Mouse (Mus musculus): ENCODE measurements at regions not wholly inside any gene's neighbourhood (a gene's known extent, or its start where the extent isn't known, plus 50 kb on each side); places are given as distances from the start of the nearest gene placed in this dataset.
A peak's percentile ranks its signal among the peaks of the same experiment; 100 is the strongest.
"Not testable (repeated sequence)": the region's sequence is repeated elsewhere in the genome, so short reads cannot be mapped to it uniquely, and the experiment has no call there.

DNA sequence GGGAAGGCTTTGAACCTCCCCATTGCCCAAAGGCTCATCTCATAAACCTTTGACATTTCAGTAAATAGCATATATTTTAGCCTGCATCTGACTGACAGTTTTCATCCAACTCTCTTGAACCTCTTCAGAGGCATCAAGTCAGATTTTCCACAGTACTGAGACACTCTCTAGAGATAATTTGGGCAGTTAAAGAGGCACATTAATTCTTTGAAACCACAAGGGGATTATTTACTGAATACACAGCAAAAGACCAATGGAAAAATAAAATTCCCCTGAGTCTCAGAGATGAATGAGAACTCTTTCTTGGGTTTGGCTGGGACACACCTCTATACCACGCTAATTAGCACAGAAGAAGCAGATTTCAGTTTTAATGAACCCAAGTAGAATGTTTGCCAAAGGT lies 258.5 kb upstream of the Steap4 start:
- H3K27me3 ChIP-seq (ENCODE audit: control insufficient read depth, insufficient read depth, low read length): no peaks in the 10 kb centered on the region
- H3K9ac ChIP-seq (replicated peaks; ENCODE audit: low read length): no peak overlapping the region
- DNase-seq: no peak
- H3K9me3 ChIP-seq (ENCODE audit: control insufficient read depth, low read length): no peaks in the 10 kb centered on the region
- H3K36me3 ChIP-seq (ENCODE audit: control insufficient read depth, insufficient read depth, low read length): no peaks in the 10 kb centered on the region
- no peaks in the 10 kb centered on the region for H3K4me1 ChIP-seq (ENCODE audit: control insufficient read depth, insufficient read depth, low read length)
- WGBS: 75% methylated on average over 1 of the region's 1 CpGs
- no peak overlapping the region for H3K4me3 ChIP-seq (replicated peaks; ENCODE audit: low read depth, low read length)
- no peak for ATAC-seq (ENCODE audit: low FRiP score, low TSS enrichment)
- no peak overlapping the region for H3K27ac ChIP-seq (replicated peaks; ENCODE audit: low read depth, low read length)
- no peak overlapping the region for H3K4me2 ChIP-seq (ENCODE audit: low read length)

DNA sequence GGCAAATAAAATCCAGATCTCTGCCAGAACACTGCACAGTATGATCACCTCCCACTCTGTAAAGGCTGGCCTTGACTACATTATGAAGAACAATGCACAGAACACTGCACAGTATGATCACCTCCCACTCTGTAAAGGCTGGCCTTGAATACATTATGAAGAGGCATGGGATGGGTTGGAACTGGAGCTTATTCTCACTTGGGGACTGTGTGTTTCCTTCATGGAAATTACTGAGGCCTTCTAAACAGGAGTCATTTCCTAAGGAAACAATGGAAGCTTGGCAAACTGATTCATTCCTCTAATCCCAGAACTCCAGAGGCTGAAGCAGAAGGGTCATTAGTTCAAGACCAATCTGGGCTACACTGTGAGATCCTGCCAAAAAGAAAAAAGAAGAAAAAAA lies 240.7 kb upstream of the Steap4 start:
- no peaks in the 10 kb centered on the region for H3K36me3 ChIP-seq (ENCODE audit: control insufficient read depth, insufficient read depth, low read length)
- H3K4me2 ChIP-seq (ENCODE audit: low read length): no peak overlapping the region
- DNase-seq: no peak
- peak; percentile 70; the same call in 1 of the 2 replicates for ATAC-seq (ENCODE audit: low FRiP score, low TSS enrichment)
- no peak overlapping the region for H3K9ac ChIP-seq (replicated peaks; ENCODE audit: low read length)
- no peaks in the 10 kb centered on the region for H3K27me3 ChIP-seq (ENCODE audit: control insufficient read depth, insufficient read depth, low read length)
- H3K4me3 ChIP-seq (replicated peaks; ENCODE audit: low read depth, low read length): no peak overlapping the region
- no peak overlapping the region for H3K27ac ChIP-seq (replicated peaks; ENCODE audit: low read depth, low read length)
- no peaks in the 10 kb centered on the region for H3K4me1 ChIP-seq (ENCODE audit: control insufficient read depth, insufficient read depth, low read length)
- no peaks in the 10 kb centered on the region for H3K9me3 ChIP-seq (ENCODE audit: control insufficient read depth, low read length)

DNA sequence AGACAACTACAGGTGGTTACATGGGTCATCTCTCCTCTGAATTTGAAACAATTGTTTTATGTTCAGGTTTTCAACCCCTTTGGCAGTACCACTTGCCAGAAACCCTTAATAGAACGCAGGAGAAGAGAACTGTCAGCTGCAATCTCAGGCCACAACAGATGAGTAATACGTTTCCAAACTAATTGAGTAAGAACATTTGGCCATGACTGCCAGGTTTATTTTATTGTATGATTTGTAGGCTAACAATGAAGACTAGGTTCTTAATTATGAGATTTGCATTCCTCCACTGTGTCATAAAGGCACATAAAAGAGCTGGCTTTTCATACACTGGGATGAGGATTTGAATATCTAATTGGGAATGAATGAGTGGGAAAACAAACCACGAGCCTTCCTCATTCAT lies 240.2 kb upstream of the Steap4 start:
- H3K9me3 ChIP-seq (ENCODE audit: control insufficient read depth, low read length): no peaks in the 10 kb centered on the region
- no peaks in the 10 kb centered on the region for H3K4me1 ChIP-seq (ENCODE audit: control insufficient read depth, insufficient read depth, low read length)
- H3K27ac ChIP-seq (replicated peaks; ENCODE audit: low read depth, low read length): no peak overlapping the region
- no peak overlapping the region for H3K4me3 ChIP-seq (replicated peaks; ENCODE audit: low read depth, low read length)
- 71% methylated on average over 3 of the region's 3 CpGs for WGBS
- DNase-seq (no peak), ATAC-seq (ENCODE audit: low FRiP score, low TSS enrichment) (no peak)
- no peak overlapping the region for H3K4me2 ChIP-seq (ENCODE audit: low read length)
- no peak overlapping the region for H3K9ac ChIP-seq (replicated peaks; ENCODE audit: low read length)
- H3K36me3 ChIP-seq (ENCODE audit: control insufficient read depth, insufficient read depth, low read length): no peaks in the 10 kb centered on the region
- H3K27me3 ChIP-seq (ENCODE audit: control insufficient read depth, insufficient read depth, low read length): no peaks in the 10 kb centered on the region

DNA sequence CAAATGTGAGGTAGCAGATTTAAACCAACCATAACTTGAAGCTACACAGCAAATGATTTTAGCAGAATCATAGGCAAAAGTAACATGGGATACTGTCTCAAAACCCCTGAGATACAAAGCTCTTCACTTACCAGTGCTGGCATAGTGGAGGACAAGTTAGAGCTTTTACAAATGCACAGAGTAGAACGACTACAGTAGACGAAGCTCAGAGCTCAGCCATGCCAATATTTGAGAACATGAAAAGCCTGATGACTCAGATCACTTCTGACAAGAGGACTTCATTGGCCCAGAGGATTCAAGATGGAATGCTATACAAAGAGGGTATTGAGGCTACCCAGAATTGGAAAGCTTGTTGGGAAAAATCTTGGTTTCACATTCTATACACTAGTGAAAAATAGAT lies 239.6 kb upstream of the Steap4 start:
- H3K27ac ChIP-seq (replicated peaks; ENCODE audit: low read depth, low read length): no peak overlapping the region
- ATAC-seq (ENCODE audit: low FRiP score, low TSS enrichment) (no peak), DNase-seq (no peak)
- H3K9ac ChIP-seq (replicated peaks; ENCODE audit: low read length): no peak overlapping the region
- no peaks in the 10 kb centered on the region for H3K36me3 ChIP-seq (ENCODE audit: control insufficient read depth, insufficient read depth, low read length)
- H3K9me3 ChIP-seq (ENCODE audit: control insufficient read depth, low read length): no peaks in the 10 kb centered on the region
- no peak overlapping the region for H3K4me2 ChIP-seq (ENCODE audit: low read length)
- no peaks in the 10 kb centered on the region for H3K27me3 ChIP-seq (ENCODE audit: control insufficient read depth, insufficient read depth, low read length)
- H3K4me3 ChIP-seq (replicated peaks; ENCODE audit: low read depth, low read length): no peak overlapping the region
- WGBS: 91% methylated on average over 2 of the region's 2 CpGs
- no peaks in the 10 kb centered on the region for H3K4me1 ChIP-seq (ENCODE audit: control insufficient read depth, insufficient read depth, low read length)

DNA sequence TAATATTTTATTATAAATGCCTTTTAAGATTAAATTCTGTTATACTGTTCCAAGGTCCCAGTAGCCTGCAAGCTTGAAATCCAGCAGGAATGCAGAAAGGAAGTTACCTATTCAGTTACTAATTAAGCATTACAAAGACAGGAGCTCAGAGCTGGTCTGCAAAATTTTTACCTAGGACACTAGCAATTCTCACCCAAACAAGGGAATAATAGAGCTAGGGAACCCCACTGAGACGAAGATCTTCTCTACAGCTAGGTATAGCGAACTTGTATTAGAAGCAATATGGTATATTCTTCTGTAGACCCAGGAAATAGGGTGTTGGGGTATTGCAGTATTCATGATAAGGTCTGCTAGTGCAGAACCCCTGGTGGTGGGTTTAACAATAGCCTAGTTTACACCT lies 227.7 kb upstream of the Steap4 start:
- H3K36me3 ChIP-seq (ENCODE audit: control insufficient read depth, insufficient read depth, low read length); DNase-seq; H3K4me2 ChIP-seq (ENCODE audit: low read length); H3K27ac ChIP-seq (replicated peaks; ENCODE audit: low read depth, low read length); H3K4me1 ChIP-seq (ENCODE audit: control insufficient read depth, insufficient read depth, low read length); ATAC-seq (ENCODE audit: low FRiP score, low TSS enrichment); H3K9me3 ChIP-seq (ENCODE audit: control insufficient read depth, low read length); H3K9ac ChIP-seq (replicated peaks; ENCODE audit: low read length); H3K27me3 ChIP-seq (ENCODE audit: control insufficient read depth, insufficient read depth, low read length); H3K4me3 ChIP-seq (replicated peaks; ENCODE audit: low read depth, low read length): not testable (repeated sequence)
- 73% methylated on average over 2 of the region's 2 CpGs for WGBS

DNA sequence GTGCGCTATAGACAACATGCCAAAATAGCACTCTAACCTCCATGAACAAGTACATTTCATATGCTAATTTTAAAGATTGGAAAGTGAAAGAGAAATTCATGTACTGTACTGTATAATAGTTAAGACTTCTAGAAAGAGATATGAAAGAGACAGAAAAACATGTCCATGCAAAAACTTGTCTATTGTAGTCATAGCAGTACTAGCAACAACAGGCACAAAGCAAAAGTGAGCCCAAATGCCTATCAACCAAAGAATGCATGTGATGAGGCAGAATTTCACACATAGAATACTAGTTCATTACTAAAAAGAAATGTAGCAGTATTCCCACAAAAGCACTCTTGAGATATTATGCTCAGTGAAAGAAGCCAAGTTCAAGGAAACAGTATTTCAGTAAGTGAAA lies 180.4 kb upstream of the Steap4 start:
- H3K4me3 ChIP-seq (replicated peaks; ENCODE audit: low read depth, low read length): no peak overlapping the region
- 89% methylated on average over 1 of the region's 1 CpGs for WGBS
- H3K27ac ChIP-seq (replicated peaks; ENCODE audit: low read depth, low read length): no peak overlapping the region
- no peaks in the 10 kb centered on the region for H3K27me3 ChIP-seq (ENCODE audit: control insufficient read depth, insufficient read depth, low read length)
- ATAC-seq (ENCODE audit: low FRiP score, low TSS enrichment) (no peak), DNase-seq (no peak)
- H3K4me1 ChIP-seq (ENCODE audit: control insufficient read depth, insufficient read depth, low read length): no peaks in the 10 kb centered on the region
- H3K4me2 ChIP-seq (ENCODE audit: low read length): no peak overlapping the region
- H3K36me3 ChIP-seq (ENCODE audit: control insufficient read depth, insufficient read depth, low read length): no peaks in the 10 kb centered on the region
- no peaks in the 10 kb centered on the region for H3K9me3 ChIP-seq (ENCODE audit: control insufficient read depth, low read length)
- no peak overlapping the region for H3K9ac ChIP-seq (replicated peaks; ENCODE audit: low read length)

DNA sequence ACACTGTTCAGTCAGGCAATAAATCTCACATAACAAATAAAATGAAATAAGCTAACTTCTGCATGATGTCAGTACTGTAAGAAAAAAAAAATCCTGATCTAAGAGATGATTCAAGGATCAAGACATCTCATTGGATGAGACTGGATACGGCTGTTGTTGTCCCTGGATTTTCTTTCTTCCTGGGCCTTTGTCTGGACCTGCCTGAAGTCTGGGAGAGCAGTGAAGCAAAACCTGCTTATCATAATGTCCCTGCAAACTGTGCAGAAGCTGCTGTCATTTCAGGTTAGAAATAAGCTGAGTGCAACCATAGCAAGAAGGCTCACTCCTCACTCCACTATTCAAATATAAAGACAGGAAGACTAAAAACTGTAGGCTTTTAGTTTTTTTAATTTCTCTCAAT lies 178.0 kb upstream of the Steap4 start:
- H3K27ac ChIP-seq (replicated peaks; ENCODE audit: low read depth, low read length): no peak overlapping the region
- H3K27me3 ChIP-seq (ENCODE audit: control insufficient read depth, insufficient read depth, low read length): no peaks in the 10 kb centered on the region
- 15% methylated on average over 1 of the region's 1 CpGs for WGBS
- H3K36me3 ChIP-seq (ENCODE audit: control insufficient read depth, insufficient read depth, low read length): no peaks in the 10 kb centered on the region
- no peak overlapping the region for H3K4me2 ChIP-seq (ENCODE audit: low read length)
- H3K4me3 ChIP-seq (replicated peaks; ENCODE audit: low read depth, low read length): no peak overlapping the region
- H3K9me3 ChIP-seq (ENCODE audit: control insufficient read depth, low read length): no peaks in the 10 kb centered on the region
- H3K9ac ChIP-seq (replicated peaks; ENCODE audit: low read length): no peak overlapping the region
- H3K4me1 ChIP-seq (ENCODE audit: control insufficient read depth, insufficient read depth, low read length): no peaks in the 10 kb centered on the region
- peak; percentile 7 for DNase-seq
- no peak for ATAC-seq (ENCODE audit: low FRiP score, low TSS enrichment)

DNA sequence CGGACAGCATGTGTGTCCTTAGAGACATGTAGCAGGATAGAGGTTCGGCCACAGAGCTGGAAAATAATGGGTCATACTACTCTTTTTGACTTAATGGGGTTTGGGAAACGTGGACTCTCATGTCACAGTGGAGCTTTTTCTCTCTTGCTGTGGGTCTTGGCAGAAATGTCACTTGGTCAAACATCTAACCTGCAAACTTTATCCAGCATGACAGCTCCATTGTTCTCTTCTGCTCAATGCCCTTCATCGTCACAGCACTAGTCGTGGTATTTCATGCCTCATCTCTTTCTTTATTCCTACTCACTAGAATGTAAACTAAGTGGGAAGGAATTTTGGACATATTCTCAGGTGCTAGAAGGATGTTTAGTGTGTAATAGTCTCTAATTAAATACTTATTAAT lies 171.9 kb upstream of the Steap4 start:
- no peak for DNase-seq
- Histone ChIP-seq H3K4me1 (ENCODE audit: control insufficient read depth, insufficient read depth, low read length) (no peaks in the 10 kb centered on the region), H3K27ac (replicated peaks; ENCODE audit: low read depth, low read length) (no peak overlapping the region), H3K9me3 (ENCODE audit: control insufficient read depth, low read length) (no peaks in the 10 kb centered on the region), H3K9ac (replicated peaks; ENCODE audit: low read length) (no peak overlapping the region), H3K36me3 (ENCODE audit: control insufficient read depth, insufficient read depth, low read length) (no peaks in the 10 kb centered on the region), H3K27me3 (ENCODE audit: control insufficient read depth, insufficient read depth, low read length) (no peaks in the 10 kb centered on the region), H3K4me2 (ENCODE audit: low read length) (no peak overlapping the region), H3K4me3 (replicated peaks; ENCODE audit: low read depth, low read length) (no peak overlapping the region)
- WGBS: 10% methylated on average over 5 of the region's 5 CpGs
- ATAC-seq (ENCODE audit: low FRiP score, low TSS enrichment): no peak

DNA sequence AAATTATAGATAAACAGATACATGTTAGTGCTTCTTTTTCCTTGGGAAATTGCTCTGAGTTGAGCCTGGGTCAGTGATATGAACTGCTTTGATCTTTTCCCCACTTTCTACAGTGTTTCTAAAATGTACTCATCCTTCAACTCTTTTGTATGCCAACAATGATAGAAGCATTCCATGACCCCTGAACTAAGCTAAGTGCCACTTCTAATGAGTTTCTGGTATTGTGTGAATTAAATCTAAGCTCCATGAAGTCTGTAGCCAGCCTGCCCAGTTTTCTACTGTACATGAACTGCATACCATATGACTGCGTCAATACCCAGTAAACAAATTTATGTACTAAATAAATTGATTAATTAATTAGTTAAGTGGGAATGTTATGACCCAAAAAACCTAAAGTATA lies 171.1 kb upstream of the Steap4 start:
- DNase-seq (no peak), ATAC-seq (ENCODE audit: low FRiP score, low TSS enrichment) (no peak)
- H3K9ac ChIP-seq (replicated peaks; ENCODE audit: low read length): no peak overlapping the region
- no peaks in the 10 kb centered on the region for H3K4me1 ChIP-seq (ENCODE audit: control insufficient read depth, insufficient read depth, low read length)
- H3K27ac ChIP-seq (replicated peaks; ENCODE audit: low read depth, low read length): no peak overlapping the region
- H3K4me3 ChIP-seq (replicated peaks; ENCODE audit: low read depth, low read length): no peak overlapping the region
- no peak overlapping the region for H3K4me2 ChIP-seq (ENCODE audit: low read length)
- WGBS: 83% methylated on average over 1 of the region's 1 CpGs
- H3K36me3 ChIP-seq (ENCODE audit: control insufficient read depth, insufficient read depth, low read length): no peaks in the 10 kb centered on the region
- no peaks in the 10 kb centered on the region for H3K9me3 ChIP-seq (ENCODE audit: control insufficient read depth, low read length)
- H3K27me3 ChIP-seq (ENCODE audit: control insufficient read depth, insufficient read depth, low read length): no peaks in the 10 kb centered on the region
